Mouse (Mus musculus) embryo, embryonic 11 days (tissue): ENCODE results near the gene Gm43720.
"Not testable (repeated sequence)": the region's sequence is repeated elsewhere in the genome, so short reads cannot be mapped to it uniquely, and the experiment has no call there.

Experiments used
- DNase-seq: peaks from one replicate; pipeline ENCODE4 v3.0.0-alpha.2; 2015

Gm43720 gene

GRCm38 (mm10) chr5:138260834-138261233 is 18.9 kb downstream of the Gm43720 start:
- DNase-seq, result no peak

GRCm38 (mm10) chr5:138260051-138260450 is 19.7 kb downstream of the Gm43720 start:
- no peak for DNase-seq

GRCm38 (mm10) chr5:138258993-138259392 is 20.8 kb downstream of the Gm43720 start:
- DNase-seq, result no peak

GRCm38 (mm10) chr5:138258542-138258941 is 21.2 kb downstream of the Gm43720 start:
- DNase-seq, result no peak

GRCm38 (mm10) chr5:138258078-138258477 is 21.7 kb downstream of the Gm43720 start:
- no peak for DNase-seq

GRCm38 (mm10) chr5:138257585-138257978 is 22.2 kb downstream of the Gm43720 start:
- DNase-seq, result no peak

GRCm38 (mm10) chr5:138256966-138257584 is 22.7 kb downstream of the Gm43720 start:
- no peak for DNase-seq

GRCm38 (mm10) chr5:138256094-138256467 is 23.7 kb downstream of the Gm43720 start:
- no peak for DNase-seq

GRCm38 (mm10) chr5:138255353-138256093 is 24.2 kb downstream of the Gm43720 start, which contains the start of gene Lamtor4:
Gene Lamtor4 (plus strand): TSS chr5:138255482.
- peak; percentile 97 for DNase-seq

- no peak for DNase-seq
These were observed 26.7 kb downstream of the Gm43720 start for GRCm38 (mm10) chr5:138253061-138253460.

- no peak for DNase-seq
These were observed 28.6 kb downstream of the Gm43720 start for GRCm38 (mm10) chr5:138251144-138251543.

GRCm38 (mm10) chr5:138241511-138241910 is 38.2 kb downstream of the Gm43720 start:
- DNase-seq, result no peak

- DNase-seq, result no peak
These were observed 45.5 kb downstream of the Gm43720 start for GRCm38 (mm10) chr5:138234224-138234623.

GRCm38 (mm10) chr5:138233778-138234177 is 46.0 kb downstream of the Gm43720 start:
- no peak for DNase-seq

GRCm38 (mm10) chr5:138229511-138229910 is 50.2 kb downstream of the Gm43720 start:
- no peak for DNase-seq

- DNase-seq, result peak; percentile 10
These were observed 51.7 kb downstream of the Gm43720 start for GRCm38 (mm10) chr5:138228026-138228425.

- no peak for DNase-seq
These were observed 52.4 kb downstream of the Gm43720 start for GRCm38 (mm10) chr5:138227367-138227766.

- DNase-seq, result no peak
These were observed 53.3 kb downstream of the Gm43720 start for GRCm38 (mm10) chr5:138226491-138226890.

- no peak for DNase-seq
These were observed 54.1 kb downstream of the Gm43720 start, which contains the start of gene Nxpe5 for GRCm38 (mm10) chr5:138225700-138226099. Gene Nxpe5 (plus strand): TSS chr5:138225898.

GRCm38 (mm10) chr5:138223287-138223686 is 56.5 kb downstream of the Gm43720 start:
- no peak for DNase-seq

- DNase-seq, result peak; percentile 78
These were observed 57.6 kb downstream of the Gm43720 start for GRCm38 (mm10) chr5:138222111-138222510.

GRCm38 (mm10) chr5:138219864-138220263 is 59.9 kb downstream of the Gm43720 start:
- DNase-seq, result no peak

- not testable (repeated sequence) for DNase-seq
These were observed 63.1 kb downstream of the Gm43720 start for GRCm38 (mm10) chr5:138216632-138217031.
